Mouse (Mus musculus): ENCODE data around the gene Spred3.
"Not testable (repeated sequence)": the region's sequence is repeated elsewhere in the genome, so short reads cannot be mapped to it uniquely, and the experiment has no call there.

DNA sequence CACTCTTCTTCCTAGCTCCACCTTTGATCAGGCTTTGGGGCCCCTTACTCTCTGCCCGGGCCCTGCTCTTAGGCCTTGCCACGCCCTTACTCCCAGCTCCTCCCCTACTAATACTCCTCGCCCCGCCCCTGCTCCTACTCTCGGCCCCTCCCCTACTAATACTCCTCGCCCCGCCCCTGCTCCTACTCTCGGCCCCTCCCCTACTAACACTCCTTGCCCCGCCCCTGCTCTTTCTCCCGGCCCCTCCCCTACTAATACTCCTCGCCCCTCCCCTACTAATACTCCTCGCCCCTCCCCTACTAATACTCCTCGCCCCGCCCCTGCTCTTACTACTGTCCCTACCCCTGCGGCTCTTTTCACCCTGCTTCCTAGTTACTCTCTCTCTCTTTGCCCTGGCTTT, 40.8 kb upstream of the Spred3 start:
- TF ChIP-seq GATA1, TAL1 (IDR thresholded peaks at IDR 0.05; ENCODE audit: low read length): not testable (repeated sequence)
